Mouse (Mus musculus): ENCODE measurements at regions not wholly inside any gene's neighbourhood (a gene's known extent, or its start where the extent isn't known, plus 50 kb on each side); places are given as distances from the start of the nearest gene placed in this dataset.

- no peak for DNase-seq
Observed at GRCm38 (mm10) chr17:7680658-7681057, 146.4 kb downstream of the Fndc1 start.

GRCm38 (mm10) chr17:7679786-7680185, 147.3 kb downstream of the Fndc1 start:
- no peak for DNase-seq

DNA sequence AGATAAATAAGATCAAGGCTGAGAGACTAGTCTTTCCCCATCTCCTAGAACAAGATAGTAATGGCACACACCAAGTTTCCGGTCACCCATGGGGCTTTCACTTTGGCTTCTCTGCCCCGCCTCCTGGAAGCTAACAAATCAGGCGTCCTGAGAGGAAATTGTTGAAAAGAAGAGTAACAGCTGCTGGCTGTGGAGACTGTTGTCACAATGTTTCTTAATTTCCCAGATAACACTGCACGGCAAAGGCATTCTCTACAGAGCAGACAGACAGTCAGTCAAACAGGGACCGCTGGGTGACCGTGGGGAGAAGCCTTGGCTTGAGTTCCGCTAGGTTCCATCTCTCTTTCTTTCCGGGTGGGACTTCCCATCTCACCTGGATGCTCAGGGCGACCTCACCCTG, 148.2 kb downstream of the Fndc1 start:
- DNase-seq = no peak

DNA sequence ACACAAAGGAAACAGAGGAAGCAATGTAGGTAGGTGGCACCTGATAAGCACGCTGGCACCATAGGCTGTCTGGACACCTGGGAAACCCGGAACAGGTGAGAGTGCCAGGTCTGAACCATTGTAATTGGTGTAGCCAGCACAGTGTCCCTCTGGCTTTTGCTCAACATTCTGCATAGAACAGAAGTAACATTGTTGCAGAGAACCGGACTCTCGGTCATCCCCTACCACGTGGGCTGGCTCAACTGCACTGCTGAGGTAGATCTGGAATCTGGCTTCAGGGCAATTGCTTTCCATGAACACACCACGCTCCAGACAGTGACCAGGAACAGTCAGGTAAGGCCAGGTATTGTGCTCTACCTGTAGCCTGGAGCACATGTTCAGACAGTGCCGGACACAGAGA, 149.3 kb downstream of the Fndc1 start:
- no peak for DNase-seq

GRCm38 (mm10) chr17:7677301-7677700, 149.8 kb downstream of the Fndc1 start:
- DNase-seq = no peak

DNA sequence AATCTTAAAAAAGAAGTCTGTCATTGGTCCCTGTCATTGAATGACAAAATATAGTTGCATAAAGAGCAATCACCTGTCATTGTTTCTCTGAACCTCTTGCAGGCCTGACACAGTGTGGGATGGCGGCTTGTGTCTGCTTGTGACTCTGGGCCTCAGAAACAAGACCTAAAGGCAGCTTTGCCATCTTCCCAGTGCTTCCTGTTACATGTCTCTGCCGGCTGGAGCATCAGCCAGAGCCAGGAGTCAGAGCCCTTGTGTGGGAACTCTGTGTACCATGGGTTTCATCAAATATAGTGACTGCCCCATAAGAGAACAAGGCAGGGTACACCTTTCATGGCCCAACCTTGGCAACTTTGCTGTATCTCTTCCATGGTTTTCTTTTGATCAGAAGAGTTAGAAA, 150.3 kb downstream of the Fndc1 start:
- no peak for DNase-seq

DNA sequence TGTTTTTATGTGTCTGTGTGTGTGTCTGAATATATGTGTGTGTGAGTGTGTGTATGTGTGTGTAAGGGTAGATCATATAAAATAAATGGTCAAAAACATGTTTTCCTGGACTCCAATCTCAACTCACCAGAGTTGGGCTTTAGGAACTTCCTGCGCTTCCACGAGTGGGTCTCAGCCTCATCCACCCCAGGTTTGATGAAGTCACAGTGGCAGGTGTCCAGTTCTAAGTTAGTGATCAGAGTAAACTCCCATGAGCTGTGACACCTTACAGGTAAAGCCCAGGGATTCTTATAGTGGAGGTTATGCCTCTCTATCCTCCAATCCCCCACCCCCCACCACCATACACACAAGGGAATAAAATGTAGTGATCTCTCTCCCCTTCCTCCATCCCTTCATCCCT, 152.6 kb downstream of the Fndc1 start:
- no peak for DNase-seq

GRCm38 (mm10) chr17:7667826-7668225, 159.3 kb downstream of the Fndc1 start:
- DNase-seq = no peak

DNA sequence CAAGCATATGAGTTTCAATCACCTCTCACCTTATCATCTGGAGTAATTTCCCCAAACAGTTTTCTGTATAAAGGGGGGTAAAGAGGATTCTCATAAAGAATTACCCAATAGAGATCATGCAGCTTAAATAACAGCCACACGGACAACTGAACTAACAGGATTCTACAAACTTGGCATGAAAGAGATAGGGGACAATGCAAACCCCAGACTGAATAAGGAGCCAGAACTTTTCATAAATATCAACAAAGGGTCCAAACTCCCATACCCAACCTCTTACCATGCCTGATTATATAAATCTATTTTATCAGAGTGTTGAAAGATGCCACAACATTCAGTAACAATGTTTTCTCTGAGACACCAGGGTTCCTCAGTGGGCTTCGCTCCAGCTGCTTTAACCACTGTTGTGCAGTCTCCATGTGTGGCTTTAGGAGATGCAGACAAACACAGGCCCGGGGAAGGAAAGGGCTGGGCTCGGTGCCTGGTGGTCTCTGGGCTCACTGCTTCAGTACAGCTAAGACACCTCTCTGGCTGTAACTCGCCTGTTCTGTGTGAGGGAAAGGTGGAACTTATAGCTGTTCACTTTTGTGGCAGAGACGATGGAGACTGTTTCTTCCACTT, 160.2 kb downstream of the Fndc1 start:
- no peak for DNase-seq

DNA sequence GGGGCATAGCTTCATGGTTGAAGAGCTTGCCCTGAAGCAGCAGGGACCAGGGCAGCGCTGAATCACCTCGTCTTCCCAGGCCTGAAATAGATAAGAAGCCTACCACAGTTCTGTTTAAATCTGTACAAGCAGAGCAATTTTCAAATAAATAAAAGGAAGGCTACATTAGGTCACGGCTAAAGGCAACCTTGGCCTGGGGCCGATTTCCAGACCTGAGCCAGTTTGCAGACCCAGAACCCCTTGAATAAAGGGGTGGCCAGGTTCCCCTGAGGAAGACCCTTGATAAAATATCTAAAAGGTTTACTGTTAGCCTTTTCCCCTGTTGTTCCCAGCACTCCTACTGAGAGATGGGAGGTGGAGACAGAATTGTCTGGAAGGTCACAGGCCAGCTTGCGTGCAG, 160.9 kb downstream of the Fndc1 start:
- DNase-seq = no peak

DNA sequence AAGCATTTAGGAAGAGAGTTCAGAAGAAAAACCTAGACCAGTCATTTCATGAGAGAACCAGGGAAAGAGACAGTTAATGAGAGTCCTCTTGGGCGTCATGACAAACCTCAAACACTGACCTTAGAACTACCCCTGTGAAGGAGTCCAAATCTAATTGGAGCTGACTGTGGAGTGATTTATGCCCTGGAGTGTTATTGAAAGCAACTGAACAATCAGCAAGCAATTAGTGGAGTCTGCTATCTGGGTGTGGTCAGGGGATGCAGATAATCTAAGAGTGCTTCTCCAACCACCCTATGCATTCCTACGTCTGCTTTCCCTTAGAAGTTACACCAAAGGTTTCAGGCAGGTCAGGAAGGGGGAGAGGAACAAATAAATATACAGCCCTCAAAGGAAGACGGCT, 161.4 kb downstream of the Fndc1 start:
- DNase-seq = no peak

DNA sequence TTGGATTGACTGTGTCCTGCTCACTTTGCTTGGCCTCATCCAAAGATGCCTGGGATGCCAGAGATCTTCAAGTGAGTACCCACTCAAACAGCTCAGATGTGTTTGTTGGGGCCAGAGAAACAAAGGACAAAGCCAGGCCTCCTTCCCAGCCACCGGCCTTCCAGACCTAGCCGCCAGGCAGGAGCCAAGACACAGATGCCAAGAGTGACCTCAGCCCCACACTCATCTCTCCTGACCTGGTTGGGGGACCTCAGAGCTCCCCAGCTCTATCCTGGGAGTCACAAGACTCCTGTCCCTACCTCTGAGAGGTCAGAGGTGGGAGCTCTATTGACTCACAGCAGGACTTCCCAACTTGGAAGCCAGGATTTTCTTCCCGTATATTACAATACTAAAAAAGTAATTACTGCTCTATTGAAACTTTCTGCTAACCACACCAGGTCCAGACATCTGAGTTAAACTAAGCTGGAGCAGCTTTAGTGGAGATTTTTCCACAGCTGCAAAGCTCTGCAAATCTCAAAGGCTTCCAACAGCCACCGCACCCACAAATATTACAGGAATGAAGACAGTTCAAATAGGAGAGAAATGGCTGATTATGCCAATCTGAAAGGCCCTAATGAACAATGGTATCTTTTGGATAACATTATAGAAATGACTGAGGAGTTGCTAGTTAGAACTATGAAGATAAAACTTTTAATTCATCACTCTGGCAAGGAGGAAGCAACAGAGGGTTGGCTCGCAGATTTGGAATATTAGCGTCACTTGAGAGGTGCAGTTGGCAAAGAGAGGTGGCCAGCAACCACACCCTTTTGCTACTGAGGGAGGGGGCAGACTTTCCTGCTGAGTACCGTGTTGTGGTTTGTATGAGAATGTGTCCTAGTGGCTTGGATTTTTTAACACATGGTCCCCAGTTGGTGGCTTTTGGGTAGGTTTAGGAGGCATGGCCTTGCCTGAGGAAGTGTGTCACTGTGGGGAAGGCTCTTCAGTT, 162.9 kb downstream of the Fndc1 start:
- DNase-seq = no peak

- DNase-seq = no peak
Observed at GRCm38 (mm10) chr17:7656503-7656902, 170.6 kb downstream of the Fndc1 start.

DNA sequence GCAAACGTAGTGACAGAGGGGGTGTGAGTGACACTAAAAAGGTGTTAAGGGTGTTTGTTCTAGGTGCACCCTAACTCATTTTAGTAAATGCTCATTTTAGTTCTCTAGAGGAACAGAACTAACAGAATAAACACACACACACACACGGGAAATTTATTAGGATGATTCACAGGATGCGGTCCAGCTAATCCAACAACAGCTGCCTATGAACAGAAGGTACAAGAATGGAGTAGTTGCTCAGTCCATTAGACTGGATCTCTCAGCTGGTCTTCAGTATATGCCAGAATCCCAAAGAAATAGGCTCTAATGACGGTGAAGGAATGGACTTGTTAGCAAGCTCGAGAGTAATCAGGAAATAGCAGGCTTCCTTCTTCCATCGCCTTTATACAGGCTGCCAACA, 171.1 kb downstream of the Fndc1 start:
- DNase-seq = no peak

- no peak for DNase-seq
Observed at GRCm38 (mm10) chr17:7654064-7654564, 173.0 kb downstream of the Fndc1 start.

DNA sequence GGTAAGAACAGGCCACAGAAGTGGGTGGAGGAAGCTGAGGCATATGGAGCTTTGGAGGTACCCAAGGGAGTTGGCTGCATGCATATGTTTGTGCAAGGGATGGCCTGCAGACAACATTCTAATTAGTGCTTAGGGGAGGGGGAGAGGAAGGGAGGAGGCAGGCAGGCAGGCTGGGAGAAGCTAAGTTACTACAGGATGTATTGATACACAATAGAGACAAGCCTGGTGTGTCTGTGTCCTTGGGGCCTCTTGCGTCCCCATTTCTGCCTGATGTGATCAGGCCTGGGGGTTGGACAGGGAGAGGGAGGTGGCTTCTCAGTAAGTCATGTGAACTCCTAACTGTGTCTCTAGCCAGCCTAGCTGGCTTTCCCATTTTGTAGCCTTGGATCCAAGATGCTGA, 175.1 kb downstream of the Fndc1 start:
- no peak for DNase-seq

DNA sequence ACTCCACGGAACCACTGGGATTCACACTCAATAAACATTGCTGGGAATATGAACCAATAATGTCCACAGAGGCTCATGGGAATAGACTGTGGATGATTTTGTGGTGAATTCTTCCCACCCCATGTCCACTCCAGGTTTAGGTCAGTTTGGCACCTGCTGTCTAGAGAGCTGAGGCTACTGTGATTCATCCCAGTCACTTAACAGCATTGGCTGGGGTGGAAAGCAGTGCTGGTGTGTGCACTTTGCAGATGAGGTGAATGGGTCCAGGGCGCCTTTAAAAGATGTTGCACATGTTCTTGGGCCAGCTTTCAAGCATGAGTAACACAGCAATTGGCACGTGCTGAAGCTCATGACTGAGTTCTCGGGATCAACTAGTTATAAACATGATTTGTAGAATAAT, 176.7 kb downstream of the Fndc1 start:
- no peak for DNase-seq

- DNase-seq = no peak
Observed at GRCm38 (mm10) chr17:7644857-7645481, 182.1 kb downstream of the Fndc1 start.

- no peak for DNase-seq
Observed at GRCm38 (mm10) chr17:7643640-7644039, 183.5 kb downstream of the Fndc1 start.

DNA sequence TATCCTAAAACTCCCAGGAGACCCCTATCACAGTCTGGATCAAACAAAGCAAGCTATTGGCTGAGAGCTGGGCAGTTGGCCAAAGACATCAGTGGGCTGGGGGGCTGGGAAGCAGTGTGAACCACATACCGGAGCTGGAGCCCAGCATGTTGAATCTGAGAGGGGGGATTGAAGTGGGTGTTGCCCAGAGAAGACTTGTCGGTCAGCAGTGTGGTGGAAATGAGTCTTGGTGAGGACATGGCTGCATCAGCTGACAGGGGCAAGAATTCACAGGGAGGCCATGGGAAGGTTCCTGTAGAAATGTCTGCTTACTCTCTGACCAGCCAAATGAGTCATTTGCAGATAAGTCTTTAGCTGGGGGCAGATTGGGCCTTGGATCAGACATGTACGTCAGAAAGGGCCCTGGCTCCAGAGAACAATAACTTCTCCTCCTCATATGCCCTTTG, 184.6 kb downstream of the Fndc1 start:
- no peak for DNase-seq

- DNase-seq = no peak
Observed at GRCm38 (mm10) chr17:7634291-7634664, 192.8 kb downstream of the Fndc1 start.

GRCm38 (mm10) chr17:7633382-7634290, 193.5 kb downstream of the Fndc1 start:
- DNase-seq = no peak

DNA sequence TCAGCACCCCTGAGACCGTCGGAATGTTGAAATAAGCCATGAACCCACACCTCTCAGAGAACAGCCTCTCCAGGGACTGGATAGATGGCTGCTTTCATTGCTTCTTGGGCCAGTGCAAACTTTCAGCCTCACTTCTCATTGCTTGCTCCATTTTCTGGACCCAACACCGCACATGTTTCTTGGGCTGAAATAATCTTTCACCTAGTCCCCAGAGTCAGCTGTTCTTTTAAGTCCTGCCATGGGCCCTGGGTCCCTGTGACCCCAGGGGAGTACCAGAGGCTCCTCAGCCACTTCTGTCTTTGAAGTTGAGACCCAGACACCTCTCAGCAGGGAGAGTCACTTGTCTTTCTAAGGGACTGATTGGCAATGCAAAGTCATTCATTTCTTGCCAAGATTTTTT, 201.4 kb downstream of the Fndc1 start:
- no peak for DNase-seq
